Mouse (Mus musculus) liver, embryonic 16.5 days (tissue): ENCODE measurements around the gene Nlgn1. TPM values are rescaled to one million over a fixed set of nuclear protein-coding genes. Genes with fewer than 3 reads are reported as not detected.

ENCODE experiments used
- ATAC-seq: fragments of 200-750 bp; cut with Nextera tagmentation; 2 replicates; pipeline ENCODE4 v1.8.0; 2017; ENCODE audit warnings: low read depth, mild to moderate bottlenecking, moderate number of reproducible peaks, moderate library complexity
- H3K27ac ChIP-seq: fragments of 300-500 bp; sonication (generic); 2 replicates; pipeline ENCODE4 v1.5.1; 2014; ENCODE audit warnings: mild to moderate bottlenecking, low read length
- H3K27me3 ChIP-seq: fragments of 300-500 bp; sonication (generic); 2 replicates; pipeline ENCODE4 v1.6.1; 2014; ENCODE audit warnings: low read depth, low read length, mixed read lengths; ENCODE audit not compliant: control insufficient read depth, insufficient read depth
- H3K36me3 ChIP-seq: fragments of 300-500 bp; sonication (generic); 2 replicates; pipeline ENCODE4 v1.6.1; 2014; ENCODE audit warnings: mild to moderate bottlenecking; ENCODE audit not compliant: control insufficient read depth, insufficient read depth
- H3K4me1 ChIP-seq: fragments of 300-500 bp; sonication (generic); 2 replicates; pipeline ENCODE4 v1.6.1; 2014; ENCODE audit warnings: low read depth, low read length, mixed read lengths; ENCODE audit not compliant: control insufficient read depth
- H3K4me2 ChIP-seq: fragments of 300-500 bp; sonication (generic); 2 replicates; pipeline ENCODE4 v1.6.1; 2014; ENCODE audit warnings: low read depth, low read length, mixed read lengths
- H3K4me3 ChIP-seq: fragments of 300-500 bp; sonication (generic); 2 replicates; pipeline ENCODE4 v1.5.1; 2014; ENCODE audit warnings: low read depth, mild to moderate bottlenecking, low read length
- H3K9ac ChIP-seq: fragments of 300-500 bp; sonication (generic); 2 replicates; pipeline ENCODE4 v1.6.1; 2014; ENCODE audit warnings: low read depth, low read length
- H3K9me3 ChIP-seq: fragments of 300-500 bp; sonication (generic); replicated peaks from 2 replicates; pipeline ENCODE4 v1.6.1; 2016; ENCODE audit warnings: low read length; ENCODE audit not compliant: control insufficient read depth
- WGBS: fragments of 180-500 bp; shearing (Covaris S2); extraction: QIAGEN DNeasy Blood & Tissue Kit; methylation state at CpG from one replicate; pipeline ENCODE4 v1.1.7; 2014; ENCODE audit not compliant: insufficient replicate concordance; 5-methylcytosine and 5-hydroxymethylcytosine counted together
- polyA plus RNA-seq: library from polyadenylated mRNA; unstranded; fragments of >200 nt; fragmentation: Nextera tagmentation; extraction: Ambion mirVana; gene quantifications from 2 replicates; pipeline ENCODE4 v1.2.1, GENCODE M21; 2015

Gene Nlgn1
- not detected in 2 replicates for polyA plus RNA-seq

GRCm38 (mm10) chr3:26332400-26333238, at the start of gene Nlgn1:
Gene Nlgn1, minus strand, starts transcription at chr3:26332460.
- Histone ChIP-seq H3K4me3 (no peak within 1 kb of the TSS; the same call in 1 of the 2 replicates), H3K27me3 (peaks cover 32% of the 10 kb centered on the region), H3K4me1 (no peaks in the 10 kb centered on the region), H3K9ac (no peak within 1 kb of the TSS), H3K4me2 (peak within 1 kb of the TSS; percentile 9; the same call in 1 of the 2 replicates), H3K36me3 (no peaks in the 10 kb centered on the region), H3K9me3 (no peaks in the 10 kb centered on the region), H3K27ac (no peak within 1 kb of the TSS)
- ATAC-seq: no peak
- WGBS: 5% methylated on average over 14 of the region's 14 CpGs

DNA sequence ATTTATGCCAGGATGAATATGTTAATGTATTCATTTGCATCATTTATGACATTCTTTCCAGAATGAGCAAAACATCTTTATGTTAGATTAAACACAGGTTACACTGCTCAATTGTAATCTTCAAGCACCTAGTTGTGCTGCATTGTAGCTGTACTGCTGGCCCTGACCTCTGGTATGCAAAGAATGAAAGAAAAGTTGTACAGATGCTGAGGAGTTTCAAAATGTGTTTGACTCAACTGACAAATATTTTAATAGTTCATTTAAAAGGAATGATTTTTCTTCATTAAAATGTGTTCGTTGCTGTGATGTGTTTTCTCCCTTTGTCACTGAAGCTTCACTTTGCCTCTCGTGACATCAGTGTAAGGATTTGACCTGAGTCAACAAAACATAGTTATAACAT, 46.0 kb upstream of the Nlgn1 start:
- Histone ChIP-seq H3K4me3 (no peak overlapping the region), H3K27ac (no peak overlapping the region), H3K4me1 (no peaks in the 10 kb centered on the region), H3K9ac (no peak overlapping the region), H3K36me3 (no peaks in the 10 kb centered on the region), H3K9me3 (no peaks in the 10 kb centered on the region), H3K27me3 (no peaks in the 10 kb centered on the region), H3K4me2 (no peak overlapping the region)
- WGBS: 49% methylated on average over 2 of the region's 2 CpGs
- ATAC-seq: no peak

- Histone ChIP-seq H3K9me3 (no peaks in the 10 kb centered on the region), H3K4me3 (no peak overlapping the region), H3K36me3 (no peaks in the 10 kb centered on the region), H3K27me3 (no peaks in the 10 kb centered on the region), H3K27ac (no peak overlapping the region), H3K4me1 (no peaks in the 10 kb centered on the region), H3K4me2 (no peak overlapping the region), H3K9ac (no peak overlapping the region)
- 68% methylated on average over 5 of the region's 5 CpGs for WGBS
- no peak for ATAC-seq
Observed at GRCm38 (mm10) chr3:26355082-26355481, 22.8 kb upstream of the Nlgn1 start.

DNA sequence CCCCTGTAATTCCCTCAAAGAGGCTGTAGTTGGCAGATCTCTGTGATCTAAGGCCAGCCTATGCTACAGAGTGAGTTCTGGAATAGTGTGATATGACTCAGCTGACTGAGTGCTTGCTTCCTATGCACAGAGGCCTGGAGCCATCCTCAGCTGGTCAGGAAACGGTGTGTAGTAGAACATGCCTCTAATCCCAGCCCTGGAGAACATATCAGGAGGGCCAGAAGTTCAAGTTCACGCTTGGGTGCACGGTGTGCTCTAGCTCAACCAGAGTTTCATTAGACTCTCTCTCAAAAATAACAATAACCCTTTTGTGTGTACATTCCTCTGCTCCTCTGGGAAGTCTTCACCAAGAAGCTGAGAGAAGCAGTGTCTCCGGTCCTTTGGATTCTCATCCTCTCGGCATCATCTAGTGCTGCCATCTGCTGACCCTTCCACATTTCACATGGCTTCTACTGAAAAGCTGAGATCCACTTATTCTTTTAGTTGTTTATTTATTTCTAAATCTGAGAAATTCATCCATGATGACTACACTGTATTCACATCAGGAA, 22.3 kb upstream of the Nlgn1 start:
- H3K9ac ChIP-seq: no peak overlapping the region
- 71% methylated on average over 5 of the region's 5 CpGs for WGBS
- no peaks in the 10 kb centered on the region for H3K27me3 ChIP-seq
- no peak for ATAC-seq
- H3K9me3 ChIP-seq: no peaks in the 10 kb centered on the region
- H3K4me2 ChIP-seq: no peak overlapping the region
- no peaks in the 10 kb centered on the region for H3K36me3 ChIP-seq
- H3K27ac ChIP-seq: no peak overlapping the region
- no peak overlapping the region for H3K4me3 ChIP-seq
- no peaks in the 10 kb centered on the region for H3K4me1 ChIP-seq

DNA sequence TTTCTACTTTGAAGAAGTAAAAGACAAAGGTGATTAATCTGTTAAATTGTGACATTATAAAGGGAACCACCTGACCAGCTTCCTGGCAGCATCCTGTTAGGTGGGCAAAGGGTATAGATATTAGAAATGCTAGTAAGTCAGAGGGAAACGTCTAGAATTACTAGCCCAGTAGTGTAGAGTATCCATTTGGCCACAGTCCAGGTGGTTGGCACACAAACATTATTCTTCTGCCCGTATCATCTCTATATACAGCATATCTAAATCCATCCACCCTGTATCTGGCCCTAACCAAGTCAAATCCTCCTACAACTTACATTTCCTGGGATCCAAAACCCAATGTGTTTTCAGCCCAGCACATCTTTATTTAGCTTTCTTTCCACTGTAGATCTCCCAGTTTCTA, 5.2 kb upstream of the Nlgn1 start:
- Histone ChIP-seq H3K27me3 (peaks cover 17% of the 10 kb centered on the region), H3K36me3 (no peaks in the 10 kb centered on the region), H3K4me2 (no peak overlapping the region), H3K4me1 (no peaks in the 10 kb centered on the region), H3K4me3 (no peak overlapping the region), H3K27ac (no peak overlapping the region), H3K9me3 (no peaks in the 10 kb centered on the region), H3K9ac (no peak overlapping the region)
- 38% methylated on average over 2 of the region's 2 CpGs for WGBS
- ATAC-seq: no peak

DNA sequence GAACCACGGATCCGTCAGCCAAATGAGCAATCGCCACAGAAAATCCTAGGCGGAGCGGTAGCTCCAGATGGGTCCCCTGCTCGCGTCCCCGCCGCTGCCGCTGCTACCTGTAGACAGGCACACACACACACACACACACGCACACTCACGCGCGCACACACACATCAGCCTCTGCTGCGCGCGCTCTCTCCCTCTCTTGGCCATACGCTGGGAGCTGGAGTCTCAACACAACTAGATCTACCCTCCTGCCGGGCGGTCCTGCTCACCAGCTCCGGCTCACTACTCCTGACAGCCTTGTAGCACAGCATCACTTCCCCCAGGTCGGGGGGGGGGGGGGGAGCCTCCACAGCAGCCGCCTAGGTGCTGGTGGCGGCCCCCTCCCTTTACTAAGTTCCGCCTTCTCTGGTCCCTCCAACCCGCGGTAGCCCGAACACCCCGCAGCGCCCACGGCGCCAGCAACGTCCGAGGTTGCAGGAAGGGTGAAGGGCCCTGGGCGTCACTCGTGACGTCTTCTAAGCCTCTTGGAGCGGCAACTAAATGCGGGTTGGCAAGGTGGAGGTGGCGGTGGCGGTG, 1.1 kb upstream of the Nlgn1 start:
- Histone ChIP-seq H3K27ac (no peak overlapping the region), H3K9ac (no peak overlapping the region), H3K36me3 (no peaks in the 10 kb centered on the region), H3K4me3 (0 out of 2 replicates have a peak overlapping the region, but pooled peaks have one; percentile 4), H3K9me3 (no peaks in the 10 kb centered on the region), H3K4me2 (no peak overlapping the region), H3K4me1 (no peaks in the 10 kb centered on the region), H3K27me3 (peaks cover 32% of the 10 kb centered on the region)
- 1% methylated on average over 41 of the region's 41 CpGs for WGBS
- no peak for ATAC-seq

GRCm38 (mm10) chr3:26331177-26332061, 841 bp downstream of the Nlgn1 start:
- peak overlapping the region; percentile 9; the same call in 1 of the 2 replicates for H3K4me2 ChIP-seq
- H3K4me3 ChIP-seq: no peak overlapping the region; the same call in 1 of the 2 replicates
- no peak overlapping the region for H3K9ac ChIP-seq

GRCm38 (mm10) chr3:26330863-26331176, 1.4 kb downstream of the Nlgn1 start:
- H3K9ac ChIP-seq: no peak overlapping the region
- 10% methylated on average over 9 of the region's 9 CpGs for WGBS
- no peak overlapping the region for H3K27ac ChIP-seq
- no peak for ATAC-seq
- no peaks in the 10 kb centered on the region for H3K9me3 ChIP-seq
- H3K4me2 ChIP-seq: no peak overlapping the region
- no peaks in the 10 kb centered on the region for H3K36me3 ChIP-seq
- H3K4me3 ChIP-seq: no peak overlapping the region
- H3K4me1 ChIP-seq: no peaks in the 10 kb centered on the region
- peaks cover 32% of the 10 kb centered on the region for H3K27me3 ChIP-seq

More at GRCm38 (mm10) chr3:26331177-26332061, 841 bp downstream of the Nlgn1 start:
- Histone ChIP-seq H3K9me3 (no peaks in the 10 kb centered on the region), H3K27me3 (peaks cover 32% of the 10 kb centered on the region), H3K36me3 (no peaks in the 10 kb centered on the region), H3K4me1 (no peaks in the 10 kb centered on the region), H3K27ac (no peak overlapping the region)
- no peak for ATAC-seq
- under 1% methylated on average over 60 of the region's 60 CpGs for WGBS
